Mouse (Mus musculus): ENCODE results near the gene Dlg2.
A peak's percentile ranks its signal among the peaks of the same experiment; 100 is the strongest.

The Dlg2 gene

GRCm38 (mm10) chr7:91943224-91943623, 1466.8 kb downstream of the Dlg2 start:
- no peak for DNase-seq

- DNase-seq, result no peak
Measured at GRCm38 (mm10) chr7:91955584-91955983, 1479.1 kb downstream of the Dlg2 start.

DNA sequence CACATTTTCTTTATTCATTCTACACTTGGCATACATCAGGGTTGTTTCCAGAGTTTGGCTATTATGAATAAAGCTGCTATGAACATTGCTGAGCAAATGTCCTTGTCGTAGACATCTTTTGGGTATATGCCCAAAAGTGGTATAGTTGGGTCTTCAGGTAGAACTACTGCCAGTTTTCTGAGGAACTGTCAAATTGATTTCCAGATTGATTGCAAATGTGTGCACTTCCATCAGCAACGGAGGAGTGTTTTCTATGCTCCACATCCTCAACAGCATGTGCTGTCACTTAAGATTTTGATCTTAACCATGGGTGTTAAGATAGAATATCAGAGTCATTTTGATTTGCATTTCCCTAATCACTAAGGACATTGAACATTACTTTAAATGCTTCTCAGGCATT, 1486.5 kb downstream of the Dlg2 start:
- no peak for DNase-seq

DNA sequence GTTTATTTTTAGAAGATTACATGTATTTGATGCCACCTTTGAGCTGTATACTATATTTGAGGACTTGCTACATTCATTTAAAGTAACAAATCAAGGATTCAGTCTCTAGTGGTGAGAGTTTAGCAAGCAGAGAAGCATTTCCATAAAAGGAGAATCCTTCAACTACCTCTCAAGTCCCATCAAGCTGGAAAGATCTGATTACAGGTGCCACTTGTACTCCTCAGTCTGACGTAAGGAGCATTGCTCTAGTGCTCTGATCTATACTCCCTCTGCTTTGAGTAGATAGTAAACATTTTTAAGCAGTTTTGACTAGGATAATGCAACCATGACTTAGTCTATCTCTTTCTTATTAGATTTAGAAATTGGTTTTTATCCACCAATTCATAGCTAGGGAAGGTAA, 1496.5 kb downstream of the Dlg2 start:
- DNase-seq, result no peak

DNA sequence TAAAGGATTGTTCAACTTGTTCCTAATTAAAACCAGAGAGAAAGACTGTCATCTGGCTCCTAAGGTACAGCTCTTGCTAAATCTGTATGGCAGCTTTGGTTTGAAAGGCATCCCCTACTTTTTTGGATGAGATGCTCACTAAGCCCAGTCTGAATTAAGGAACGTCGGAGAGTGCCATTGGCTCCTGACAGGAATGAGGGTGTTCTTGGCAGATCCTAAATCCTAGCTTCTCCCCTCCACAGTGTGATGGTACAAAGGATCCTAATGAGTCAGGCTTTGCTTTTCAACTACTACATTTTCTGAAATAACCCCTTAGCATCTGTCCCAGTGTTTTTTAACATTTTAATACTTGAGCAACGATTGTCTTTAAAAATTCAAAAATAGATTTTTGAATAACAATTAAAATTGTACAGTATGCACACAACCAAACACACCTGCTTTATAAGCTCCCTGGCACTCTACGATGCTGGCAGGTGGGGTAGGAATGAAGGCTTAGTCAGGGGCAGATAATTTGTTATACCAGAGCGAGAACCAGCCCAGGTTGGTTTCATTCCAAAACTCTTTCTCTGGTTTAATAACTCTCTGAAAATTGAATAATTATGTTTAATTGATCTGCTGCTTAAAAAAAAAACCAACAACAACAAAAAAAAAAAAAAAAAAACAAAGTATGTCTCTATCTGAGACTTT, 1527.4 kb downstream of the Dlg2 start:
- DNase-seq, result no peak

GRCm38 (mm10) chr7:92005681-92006425, 1529.4 kb downstream of the Dlg2 start:
- DNase-seq, result no peak

GRCm38 (mm10) chr7:92008702-92009101, 1532.2 kb downstream of the Dlg2 start:
- DNase-seq, result no peak

DNA sequence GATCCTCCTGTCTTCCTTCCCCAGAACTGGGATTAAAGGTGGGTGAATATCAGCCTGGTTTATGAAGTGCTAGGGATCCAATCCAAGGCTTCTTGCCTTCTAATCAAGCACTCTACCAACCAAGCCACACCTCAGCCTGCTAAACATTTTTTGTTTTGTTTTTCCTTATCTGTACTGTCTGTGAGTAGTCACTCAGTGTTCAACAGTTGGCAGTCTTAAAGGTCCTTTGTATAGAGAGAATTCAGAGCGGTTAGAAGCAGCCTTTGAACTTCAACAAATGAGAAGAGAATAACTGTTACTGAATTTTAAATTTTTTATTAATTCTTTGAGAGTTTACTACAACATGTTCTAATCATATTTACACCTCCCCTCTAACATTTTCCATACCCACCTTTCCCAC, 1548.5 kb downstream of the Dlg2 start:
- DNase-seq, result no peak

- DNase-seq, result no peak
Measured at GRCm38 (mm10) chr7:92025465-92026056, 1549.1 kb downstream of the Dlg2 start.

DNA sequence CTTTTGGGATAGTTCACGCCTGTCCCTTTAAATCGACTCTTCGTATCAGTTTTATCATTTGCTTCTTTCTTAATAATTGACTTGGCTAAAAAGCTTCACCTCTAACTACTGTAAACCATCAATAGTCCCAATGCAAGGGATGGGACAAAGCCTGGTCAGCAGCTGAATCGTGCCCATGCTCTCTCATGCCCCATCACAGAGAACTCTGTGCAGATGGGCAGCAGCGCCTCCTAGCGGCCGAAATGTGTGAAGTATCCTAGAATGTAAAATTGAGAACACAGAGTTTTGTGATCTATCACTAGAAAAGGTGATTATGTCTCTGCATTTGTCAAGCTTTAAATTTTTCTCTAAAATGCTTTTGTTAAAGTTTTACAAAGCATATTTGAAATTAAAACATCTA, 1550.6 kb downstream of the Dlg2 start:
- peak; percentile 32 to 83 for DNase-seq

DNA sequence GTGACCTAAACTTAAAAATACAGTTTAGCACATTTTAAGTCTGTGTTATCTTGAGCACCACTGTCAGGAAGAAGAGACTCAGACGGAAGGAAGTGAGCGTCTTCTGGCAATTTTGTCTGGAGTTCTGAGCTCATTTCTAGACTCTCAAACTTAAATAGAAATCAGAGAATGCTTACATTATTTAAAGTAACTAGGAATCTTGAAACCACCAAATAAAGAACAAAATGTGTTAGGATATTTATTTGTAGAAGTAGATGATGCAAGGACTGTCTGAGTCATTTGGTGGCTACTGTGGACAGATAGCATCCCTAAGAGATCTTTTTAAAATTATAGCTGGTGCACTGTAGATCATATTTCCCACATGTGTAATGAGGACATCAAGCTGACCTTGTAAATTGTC, 1557.8 kb downstream of the Dlg2 start:
- DNase-seq, result no peak

DNA sequence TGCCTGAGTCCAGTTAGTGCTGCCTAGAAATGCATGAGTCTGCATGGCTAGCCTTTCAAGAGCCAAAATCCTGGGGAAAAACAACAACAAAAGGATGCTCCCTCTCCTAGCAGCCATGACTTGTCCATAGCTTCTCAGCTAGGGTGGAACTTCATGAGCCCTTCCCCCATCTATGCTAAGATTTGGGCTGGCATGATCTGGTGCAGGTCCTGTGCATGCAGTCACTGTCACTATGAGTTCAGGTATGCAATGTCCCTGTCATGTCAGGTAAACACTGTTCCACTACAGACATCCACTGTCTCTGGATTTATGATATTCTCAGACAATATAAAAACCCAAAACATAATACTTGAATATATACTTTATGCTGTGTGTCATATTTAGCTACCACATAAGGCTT, 1563.7 kb downstream of the Dlg2 start:
- no peak for DNase-seq

- no peak for DNase-seq
Measured at GRCm38 (mm10) chr7:92040785-92041411, 1564.4 kb downstream of the Dlg2 start.

GRCm38 (mm10) chr7:92044966-92045365, 1568.5 kb downstream of the Dlg2 start:
- DNase-seq, result no peak

DNA sequence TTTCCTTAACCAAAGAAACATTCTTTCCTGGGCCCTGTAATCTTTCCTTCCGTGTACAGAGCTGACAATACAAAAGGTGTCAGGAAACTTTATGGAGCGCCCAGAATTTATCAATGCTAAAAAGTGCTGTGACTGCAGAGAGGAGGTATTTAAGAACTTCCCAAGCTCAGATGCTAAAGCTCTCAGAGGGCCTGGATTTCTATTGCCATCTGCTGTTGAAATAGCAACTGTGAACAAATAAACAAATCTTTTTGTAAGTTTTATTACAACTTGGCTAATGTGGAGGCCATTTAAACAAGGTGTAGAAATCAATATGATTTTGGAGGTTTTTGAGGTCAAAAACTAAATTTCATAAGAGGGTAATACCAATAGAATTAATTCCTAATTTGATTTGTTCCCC, 1570.8 kb downstream of the Dlg2 start:
- DNase-seq, result no peak

- no peak for DNase-seq
Measured at GRCm38 (mm10) chr7:92048876-92049275, 1572.4 kb downstream of the Dlg2 start.

GRCm38 (mm10) chr7:92066851-92067250, 1590.4 kb downstream of the Dlg2 start:
- no peak for DNase-seq

DNA sequence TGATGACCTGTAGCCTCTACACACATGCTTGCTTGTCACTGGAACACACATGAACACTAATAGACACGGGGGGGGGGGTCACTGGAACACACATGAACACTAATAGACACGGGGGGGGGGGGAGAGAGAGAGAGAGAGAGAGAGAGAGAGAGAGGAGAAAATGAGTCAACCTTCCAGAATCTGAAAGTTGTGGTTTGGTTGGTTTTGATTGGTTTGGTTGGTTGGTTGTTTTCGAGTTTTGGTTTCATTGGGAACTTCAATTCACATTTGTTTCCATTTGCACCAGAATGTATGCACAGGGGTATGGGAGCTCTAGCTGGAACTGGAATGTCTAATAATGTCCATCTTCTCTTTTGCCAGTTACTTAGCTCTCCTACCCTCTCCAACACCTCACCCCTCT, 1611.0 kb downstream of the Dlg2 start:
- DNase-seq, result no peak

DNA sequence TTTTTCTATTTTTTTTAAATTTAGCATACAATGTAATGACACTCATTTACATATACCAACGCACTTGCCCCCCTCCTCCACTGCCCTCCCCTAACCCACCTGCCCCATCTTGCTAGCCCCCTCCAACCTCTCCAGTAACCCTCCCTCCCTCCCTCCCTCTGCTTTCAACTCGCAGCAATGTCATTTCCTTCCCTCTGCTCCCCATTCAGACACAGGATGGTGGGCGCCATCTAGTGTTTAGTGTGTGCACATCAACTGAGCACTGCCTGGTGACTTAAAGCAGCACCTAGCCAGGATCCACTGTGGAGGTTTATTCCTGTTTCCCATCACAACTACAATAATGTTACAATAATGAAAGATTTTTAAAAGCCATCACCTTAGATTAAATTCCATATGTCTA, 1617.4 kb downstream of the Dlg2 start:
- peak; percentile 60 to 78 for DNase-seq

- DNase-seq, result no peak
Measured at GRCm38 (mm10) chr7:92095198-92095597, 1618.7 kb downstream of the Dlg2 start.

- DNase-seq, result no peak
Measured at GRCm38 (mm10) chr7:92100847-92101246, 1624.4 kb downstream of the Dlg2 start.

GRCm38 (mm10) chr7:92102892-92103543, 1626.5 kb downstream of the Dlg2 start:
- peak; percentile 55 to 70 for DNase-seq

DNA sequence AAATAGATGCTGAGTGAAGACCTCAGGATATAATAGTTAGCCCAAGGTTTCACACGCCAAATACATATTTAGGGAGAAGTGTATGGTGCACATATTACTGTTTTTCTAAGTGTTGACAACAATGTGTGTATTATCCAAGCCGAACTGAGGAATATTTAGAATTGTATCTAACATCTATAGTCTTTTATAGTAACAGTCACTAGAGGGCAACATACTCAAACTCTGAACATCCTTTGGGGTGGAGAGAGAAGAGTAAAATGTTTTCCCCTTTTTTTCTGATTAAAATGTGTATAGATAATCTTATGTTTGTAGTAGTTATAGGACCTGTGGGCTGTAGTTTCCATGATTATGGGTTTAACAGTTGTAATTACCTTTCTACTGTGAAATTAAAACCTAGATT, 1629.0 kb downstream of the Dlg2 start:
- DNase-seq, result no peak
